Mouse (Mus musculus): Measurements from ENCODE around the gene Obscn.

DNA sequence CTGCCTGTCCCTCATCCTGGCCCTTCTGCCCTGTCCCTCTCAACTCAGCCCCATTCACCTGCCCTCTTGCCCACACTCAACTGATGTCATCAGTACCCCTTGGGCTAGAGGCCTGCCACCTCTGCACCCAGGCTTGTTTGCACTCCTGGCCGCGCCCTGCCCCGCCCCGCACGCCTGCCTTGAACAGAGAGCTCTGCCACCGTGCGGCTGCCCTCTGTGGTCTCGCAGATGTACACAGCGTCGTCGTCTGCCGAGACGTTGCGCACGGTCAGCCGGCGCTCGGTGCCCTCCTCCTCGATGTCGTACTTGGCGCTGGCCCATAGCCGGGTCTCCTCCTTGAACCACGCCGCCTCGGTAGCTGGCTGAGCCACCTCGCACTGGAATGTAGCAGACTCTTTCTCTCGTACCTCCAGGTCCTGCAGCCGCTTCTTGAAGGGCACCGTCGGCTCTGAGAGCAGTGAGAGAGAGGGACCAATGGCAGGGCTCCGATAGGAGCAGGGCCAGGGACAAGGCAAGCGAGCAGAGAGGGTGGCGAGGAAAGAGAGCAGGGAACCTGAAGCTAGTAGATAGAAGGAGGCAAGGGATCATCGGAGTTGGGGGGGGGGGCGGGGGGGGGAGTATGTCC, 1.7 kb downstream of the Obscn start:
- no peak for TF ChIP-seq POLR2A (IDR thresholded peaks at IDR 0.05; ENCODE audit: borderline replicate concordance, extremely low read depth, low read depth, low read length)
- TF ChIP-seq CTCF (IDR thresholded peaks at IDR 0.05; ENCODE audit: insufficient read depth, low read length) = no peak
